Mouse (Mus musculus): ENCODE data around the gene Gli2. TPM values are rescaled to one million over a fixed set of nuclear protein-coding genes. Genes with fewer than 3 reads are reported as not detected.

Gli2 gene
- polyA plus RNA-seq, 1 experiment: not detected

GRCm38 (mm10) chr1:118826614-118827013 is 226.8 kb downstream of the Gli2 start:
- TF ChIP-seq CTCF (IDR thresholded peaks at IDR 0.05; ENCODE audit: low read depth, low read length): no peak
- no peak for TF ChIP-seq POLR2A (IDR thresholded peaks at IDR 0.05; ENCODE audit: borderline replicate concordance, low read depth, low read length)
- Histone ChIP-seq H3K27ac (ENCODE audit: insufficient read depth, low read depth, low read length) (no peak overlapping the region), H3K4me1 (ENCODE audit: control insufficient read depth, insufficient read depth, low read length) (no peaks in the 10 kb centered on the region), H3K4me3 (ENCODE audit: insufficient read depth, low read length) (no peak overlapping the region)

GRCm38 (mm10) chr1:118825467-118826219 is 227.8 kb downstream of the Gli2 start:
- H3K27ac ChIP-seq (ENCODE audit: insufficient read depth, low read depth, low read length): no peak overlapping the region
- H3K4me3 ChIP-seq (ENCODE audit: insufficient read depth, low read length): no peak overlapping the region
- no peaks in the 10 kb centered on the region for H3K4me1 ChIP-seq (ENCODE audit: control insufficient read depth, insufficient read depth, low read length)
- TF ChIP-seq POLR2A (IDR thresholded peaks at IDR 0.05; ENCODE audit: borderline replicate concordance, low read depth, low read length) (no peak), CTCF (IDR thresholded peaks at IDR 0.05; ENCODE audit: low read depth, low read length) (no peak)

GRCm38 (mm10) chr1:118825035-118825434 is 228.4 kb downstream of the Gli2 start:
- no peak overlapping the region for H3K27ac ChIP-seq (ENCODE audit: insufficient read depth, low read depth, low read length)
- H3K4me3 ChIP-seq (ENCODE audit: insufficient read depth, low read length): no peak overlapping the region
- H3K4me1 ChIP-seq (ENCODE audit: control insufficient read depth, insufficient read depth, low read length): no peaks in the 10 kb centered on the region
- TF ChIP-seq CTCF (IDR thresholded peaks at IDR 0.05; ENCODE audit: low read depth, low read length) (no peak), POLR2A (IDR thresholded peaks at IDR 0.05; ENCODE audit: borderline replicate concordance, low read depth, low read length) (no peak)

- Histone ChIP-seq H3K4me3 (ENCODE audit: insufficient read depth, low read length) (no peak overlapping the region), H3K27ac (ENCODE audit: insufficient read depth, low read depth, low read length) (no peak overlapping the region), H3K4me1 (ENCODE audit: control insufficient read depth, insufficient read depth, low read length) (no peaks in the 10 kb centered on the region)
- no peak for TF ChIP-seq POLR2A (IDR thresholded peaks at IDR 0.05; ENCODE audit: borderline replicate concordance, low read depth, low read length)
- no peak for TF ChIP-seq CTCF (IDR thresholded peaks at IDR 0.05; ENCODE audit: low read depth, low read length)
Observed at GRCm38 (mm10) chr1:118822258-118822657, 231.2 kb downstream of the Gli2 start.

- H3K27ac ChIP-seq (ENCODE audit: insufficient read depth, low read depth, low read length): no peak overlapping the region
- no peak overlapping the region for H3K4me3 ChIP-seq (ENCODE audit: insufficient read depth, low read length)
- H3K4me1 ChIP-seq (ENCODE audit: control insufficient read depth, insufficient read depth, low read length): no peaks in the 10 kb centered on the region
- TF ChIP-seq CTCF (IDR thresholded peaks at IDR 0.05; ENCODE audit: low read depth, low read length): no peak
- TF ChIP-seq POLR2A (IDR thresholded peaks at IDR 0.05; ENCODE audit: borderline replicate concordance, low read depth, low read length): no peak
Observed at GRCm38 (mm10) chr1:118815015-118815414, 238.4 kb downstream of the Gli2 start.

- Histone ChIP-seq H3K4me3 (ENCODE audit: insufficient read depth, low read length) (no peak overlapping the region), H3K4me1 (ENCODE audit: control insufficient read depth, insufficient read depth, low read length) (no peaks in the 10 kb centered on the region), H3K27ac (ENCODE audit: insufficient read depth, low read depth, low read length) (no peak overlapping the region)
- TF ChIP-seq CTCF (IDR thresholded peaks at IDR 0.05; ENCODE audit: low read depth, low read length): no peak
- TF ChIP-seq POLR2A (IDR thresholded peaks at IDR 0.05; ENCODE audit: borderline replicate concordance, low read depth, low read length): no peak
Observed at GRCm38 (mm10) chr1:118810336-118810735, 243.1 kb downstream of the Gli2 start.

GRCm38 (mm10) chr1:118806727-118807126 is 246.7 kb downstream of the Gli2 start:
- H3K27ac ChIP-seq (ENCODE audit: insufficient read depth, low read depth, low read length): no peak overlapping the region
- no peaks in the 10 kb centered on the region for H3K4me1 ChIP-seq (ENCODE audit: control insufficient read depth, insufficient read depth, low read length)
- no peak for TF ChIP-seq CTCF (IDR thresholded peaks at IDR 0.05; ENCODE audit: low read depth, low read length)
- TF ChIP-seq POLR2A (IDR thresholded peaks at IDR 0.05; ENCODE audit: borderline replicate concordance, low read depth, low read length): no peak
- H3K4me3 ChIP-seq (ENCODE audit: insufficient read depth, low read length): no peak overlapping the region

GRCm38 (mm10) chr1:118802166-118802565 is 251.3 kb downstream of the Gli2 start:
- TF ChIP-seq CTCF (IDR thresholded peaks at IDR 0.05; ENCODE audit: low read depth, low read length) (no peak), POLR2A (IDR thresholded peaks at IDR 0.05; ENCODE audit: borderline replicate concordance, low read depth, low read length) (no peak)

GRCm38 (mm10) chr1:118799322-118800116 is 253.9 kb downstream of the Gli2 start:
- Histone ChIP-seq H3K27ac (ENCODE audit: insufficient read depth, low read depth, low read length) (no peak overlapping the region), H3K4me1 (ENCODE audit: control insufficient read depth, insufficient read depth, low read length) (no peaks in the 10 kb centered on the region), H3K4me3 (ENCODE audit: insufficient read depth, low read length) (no peak overlapping the region)
- no peak for TF ChIP-seq POLR2A (IDR thresholded peaks at IDR 0.05; ENCODE audit: borderline replicate concordance, low read depth, low read length)
- no peak for TF ChIP-seq CTCF (IDR thresholded peaks at IDR 0.05; ENCODE audit: low read depth, low read length)

More at GRCm38 (mm10) chr1:118802166-118802565, 251.3 kb downstream of the Gli2 start:
- Histone ChIP-seq H3K4me3 (ENCODE audit: insufficient read depth, low read length) (no peak overlapping the region), H3K27ac (ENCODE audit: insufficient read depth, low read depth, low read length) (no peak overlapping the region), H3K4me1 (ENCODE audit: control insufficient read depth, insufficient read depth, low read length) (no peaks in the 10 kb centered on the region)
